Mouse (Mus musculus): ENCODE results near the gene Necab2. TPM values are rescaled to one million over a fixed set of nuclear protein-coding genes. Genes with fewer than 3 reads are reported as not detected.

Necab2 gene
- polyA plus RNA-seq, 1 experiment from 2014 or later = 41.7 TPM

- Histone ChIP-seq H3K4me3 (no peak overlapping the region), H3K4me1 (replicated peaks) (peaks cover 18% of the 10 kb centered on the region)
- 67% methylated on average over 7 of the region's 7 CpGs for WGBS
Measured at GRCm38 (mm10) chr8:119420318-119420717, 26.2 kb upstream of the Necab2 start.

GRCm38 (mm10) chr8:119421603-119422122, 24.9 kb upstream of the Necab2 start:
- no peak for ATAC-seq (ENCODE audit: low read depth)
- peaks cover 12% of the 10 kb centered on the region for H3K4me1 ChIP-seq (replicated peaks)
- no peak overlapping the region for H3K4me3 ChIP-seq
- H3K4me2 ChIP-seq = no peak overlapping the region
- no peaks in the 10 kb centered on the region for H3K9me3 ChIP-seq
- H3K27me3 ChIP-seq = no peaks in the 10 kb centered on the region
- H3K36me3 ChIP-seq = no peaks in the 10 kb centered on the region
- 61% methylated on average over 9 of the region's 9 CpGs for WGBS
- no peak overlapping the region; the same call in 1 of the 2 replicates for H3K27ac ChIP-seq (replicated peaks)
- no peak overlapping the region for H3K9ac ChIP-seq

More at GRCm38 (mm10) chr8:119420318-119420717, 26.2 kb upstream of the Necab2 start:
- ATAC-seq (ENCODE audit: low read depth) = no peak
- Histone ChIP-seq H3K4me2 (no peak overlapping the region), H3K27me3 (no peaks in the 10 kb centered on the region), H3K9me3 (no peaks in the 10 kb centered on the region), H3K27ac (replicated peaks) (no peak overlapping the region), H3K9ac (no peak overlapping the region), H3K36me3 (no peaks in the 10 kb centered on the region)

- Histone ChIP-seq H3K27ac (replicated peaks) (peak overlapping the region; percentile 28; the same call in 1 of the 2 replicates), H3K36me3 (no peaks in the 10 kb centered on the region), H3K9ac (no peak overlapping the region), H3K9me3 (no peaks in the 10 kb centered on the region), H3K4me3 (no peak overlapping the region), H3K4me2 (no peak overlapping the region), H3K4me1 (replicated peaks) (peaks cover 12% of the 10 kb centered on the region), H3K27me3 (no peaks in the 10 kb centered on the region)
- ATAC-seq (ENCODE audit: low read depth) = no peak
- WGBS = 61% methylated on average over 9 of the region's 9 CpGs
Measured at GRCm38 (mm10) chr8:119422123-119422711, 24.3 kb upstream of the Necab2 start.

GRCm38 (mm10) chr8:119423631-119424141, 22.8 kb upstream of the Necab2 start:
- H3K36me3 ChIP-seq = no peaks in the 10 kb centered on the region
- ATAC-seq (ENCODE audit: low read depth) = no peak
- H3K4me2 ChIP-seq = no peak overlapping the region
- peaks cover 12% of the 10 kb centered on the region for H3K4me1 ChIP-seq (replicated peaks)
- WGBS = 68% methylated on average over 9 of the region's 9 CpGs
- no peak overlapping the region for H3K9ac ChIP-seq
- no peak overlapping the region for H3K4me3 ChIP-seq
- no peaks in the 10 kb centered on the region for H3K9me3 ChIP-seq
- peak overlapping the region; percentile 62 for H3K27ac ChIP-seq (replicated peaks)
- no peaks in the 10 kb centered on the region for H3K27me3 ChIP-seq

GRCm38 (mm10) chr8:119424199-119424733, 22.3 kb upstream of the Necab2 start:
- peak overlapping the region; percentile 62 for H3K27ac ChIP-seq (replicated peaks)
- no peaks in the 10 kb centered on the region for H3K9me3 ChIP-seq
- no peak overlapping the region for H3K9ac ChIP-seq
- no peaks in the 10 kb centered on the region for H3K36me3 ChIP-seq
- H3K4me2 ChIP-seq = no peak overlapping the region
- WGBS = 92% methylated on average over 10 of the region's 10 CpGs
- ATAC-seq (ENCODE audit: low read depth) = no peak
- H3K27me3 ChIP-seq = no peaks in the 10 kb centered on the region
- peaks cover 12% of the 10 kb centered on the region for H3K4me1 ChIP-seq (replicated peaks)
- H3K4me3 ChIP-seq = no peak overlapping the region

GRCm38 (mm10) chr8:119424740-119425139, 21.8 kb upstream of the Necab2 start:
- Histone ChIP-seq H3K4me1 (replicated peaks) (peaks cover 12% of the 10 kb centered on the region), H3K27me3 (no peaks in the 10 kb centered on the region), H3K9me3 (no peaks in the 10 kb centered on the region), H3K36me3 (no peaks in the 10 kb centered on the region), H3K4me2 (no peak overlapping the region), H3K9ac (no peak overlapping the region), H3K4me3 (no peak overlapping the region), H3K27ac (replicated peaks) (peak overlapping the region; percentile 62)
- ATAC-seq (ENCODE audit: low read depth) = no peak
- 81% methylated on average over 10 of the region's 10 CpGs for WGBS

- H3K27me3 ChIP-seq = no peaks in the 10 kb centered on the region
- no peak for ATAC-seq (ENCODE audit: low read depth)
- peak overlapping the region; percentile 74 for H3K27ac ChIP-seq (replicated peaks)
- no peak overlapping the region for H3K4me3 ChIP-seq
- H3K9ac ChIP-seq = no peak overlapping the region
- H3K36me3 ChIP-seq = no peaks in the 10 kb centered on the region
- H3K4me1 ChIP-seq (replicated peaks) = peaks cover 12% of the 10 kb centered on the region
- no peaks in the 10 kb centered on the region for H3K9me3 ChIP-seq
- no peak overlapping the region for H3K4me2 ChIP-seq
- WGBS = 83% methylated on average over 10 of the region's 10 CpGs
Measured at GRCm38 (mm10) chr8:119425533-119425932, 21.0 kb upstream of the Necab2 start.

- Histone ChIP-seq H3K4me3 (no peak overlapping the region), H3K4me1 (replicated peaks) (peaks cover 12% of the 10 kb centered on the region), H3K9me3 (no peaks in the 10 kb centered on the region), H3K9ac (no peak overlapping the region), H3K27me3 (no peaks in the 10 kb centered on the region), H3K27ac (replicated peaks) (peak overlapping the region; percentile 74), H3K36me3 (no peaks in the 10 kb centered on the region), H3K4me2 (no peak overlapping the region)
- ATAC-seq (ENCODE audit: low read depth) = no peak
- WGBS = 91% methylated on average over 6 of the region's 6 CpGs
Measured at GRCm38 (mm10) chr8:119426069-119426735, 20.3 kb upstream of the Necab2 start.

- no peaks in the 10 kb centered on the region for H3K36me3 ChIP-seq
- no peak overlapping the region for H3K4me2 ChIP-seq
- no peaks in the 10 kb centered on the region for H3K4me1 ChIP-seq (replicated peaks)
- H3K27me3 ChIP-seq = no peaks in the 10 kb centered on the region
- no peak for ATAC-seq (ENCODE audit: low read depth)
- H3K9ac ChIP-seq = no peak overlapping the region
- H3K4me3 ChIP-seq = no peak overlapping the region
- 72% methylated on average over 12 of the region's 12 CpGs for WGBS
- no peaks in the 10 kb centered on the region for H3K9me3 ChIP-seq
- no peak overlapping the region for H3K27ac ChIP-seq (replicated peaks)
Measured at GRCm38 (mm10) chr8:119427634-119428349, 18.7 kb upstream of the Necab2 start.

GRCm38 (mm10) chr8:119428350-119428740, 18.2 kb upstream of the Necab2 start:
- no peak overlapping the region for H3K4me2 ChIP-seq
- H3K36me3 ChIP-seq = no peaks in the 10 kb centered on the region
- no peak overlapping the region for H3K27ac ChIP-seq (replicated peaks)
- H3K9ac ChIP-seq = no peak overlapping the region
- no peaks in the 10 kb centered on the region for H3K27me3 ChIP-seq
- no peaks in the 10 kb centered on the region for H3K4me1 ChIP-seq (replicated peaks)
- no peak overlapping the region for H3K4me3 ChIP-seq
- no peak for ATAC-seq (ENCODE audit: low read depth)
- H3K9me3 ChIP-seq = no peaks in the 10 kb centered on the region
- 81% methylated on average over 7 of the region's 7 CpGs for WGBS

GRCm38 (mm10) chr8:119428766-119429327, 17.7 kb upstream of the Necab2 start:
- WGBS = 77% methylated on average over 5 of the region's 5 CpGs
- H3K9me3 ChIP-seq = no peaks in the 10 kb centered on the region

More at GRCm38 (mm10) chr8:119428766-119429327, 17.7 kb upstream of the Necab2 start:
- ATAC-seq (ENCODE audit: low read depth) = no peak
- Histone ChIP-seq H3K4me1 (replicated peaks) (no peaks in the 10 kb centered on the region), H3K27ac (replicated peaks) (no peak overlapping the region), H3K36me3 (no peaks in the 10 kb centered on the region), H3K9ac (no peak overlapping the region), H3K27me3 (no peaks in the 10 kb centered on the region), H3K4me3 (no peak overlapping the region), H3K4me2 (no peak overlapping the region)
